Mouse (Mus musculus): Measurements from ENCODE around the gene Smim1.

GRCm38 (mm10) chr4:154010907-154011645 lies 15.0 kb downstream of the Smim1 start:
- TF ChIP-seq CTCF (IDR thresholded peaks at IDR 0.05; ENCODE audit: low read depth) (no peak), EP300 (IDR thresholded peaks at IDR 0.05; ENCODE audit: low read depth) (no peak)
